In genomic region chr13:91985915-91986589, GRCm38 (mm10) we compare ENCODE assay signal across 16 mouse cellular contexts.
DNase-seq lines count a peak whose midpoint lies in the region; ATAC-seq and TF ChIP-seq lines count a peak whose summit lies in the region.
"Had no signal": no experiment of that assay in that cellular context is flagged by ENCODE, and none has a peak within 500 bp of the region (broad histone marks: within the 10 kb centered on the region; RNA-seq: fewer than 3 reads in every experiment).

No protein-coding gene starts in this region.

- no peak overlapping the region for H3K4me3 ChIP-seq in forebrain, postnatal 0 days (ENCODE audit: low read depth, low read length)
- no peak overlapping the region for H3K4me3 ChIP-seq in midbrain, embryonic 13.5 days (replicated peaks)
- H3K4me3 ChIP-seq: erythroblast, embryonic 14.5 days; heart, embryonic 12.5 days; liver, embryonic 13.5 days had no signal

- intact Hi-C loops in left cerebral cortex, postnatal 25 days (cut with DNase I) = no loop called here

- 41% methylated on average over 7 of the region's 7 CpGs for WGBS in forebrain, postnatal 0 days
- 55% methylated on average over 7 of the region's 7 CpGs for WGBS in midbrain, embryonic 13.5 days

- H3K27ac ChIP-seq in forebrain, postnatal 0 days (ENCODE audit: low read depth, low read length) = peak overlapping the region; percentile 50; the same call in 1 of the 2 replicates
- peak overlapping the region; percentile 69 for H3K27ac ChIP-seq in midbrain, embryonic 13.5 days
- H3K27ac ChIP-seq: kidney, postnatal 0 days; liver, embryonic 13.5 days had no signal

- H3K4me1 ChIP-seq in forebrain, postnatal 0 days (ENCODE audit: insufficient read depth) = no peaks in the 10 kb centered on the region; the same call in 1 of the 2 replicates
- H3K4me1 ChIP-seq in midbrain, embryonic 13.5 days (replicated peaks) = peaks cover 10% of the 10 kb centered on the region
- H3K4me1 ChIP-seq: liver, embryonic 13.5 days had no signal

- no peak overlapping the region for H3K9ac ChIP-seq in forebrain, postnatal 0 days
- H3K9ac ChIP-seq in midbrain, embryonic 13.5 days (replicated peaks) = no peak overlapping the region
- H3K9ac ChIP-seq: heart, embryonic 12.5 days; liver, embryonic 13.5 days had no signal

- TF ChIP-seq CTCF in forebrain, postnatal 0 days (IDR thresholded peaks at IDR 0.05; ENCODE audit: low read depth) = no peak

- no peaks in the 10 kb centered on the region for H3K36me3 ChIP-seq in forebrain, postnatal 0 days (ENCODE audit: insufficient read depth)
- no peaks in the 10 kb centered on the region for H3K36me3 ChIP-seq in midbrain, embryonic 13.5 days
- H3K36me3 ChIP-seq: heart, embryonic 12.5 days; liver, embryonic 13.5 days had no signal

- H3K4me2 ChIP-seq in forebrain, postnatal 0 days (ENCODE audit: low read depth) = no peak overlapping the region
- H3K4me2 ChIP-seq in midbrain, embryonic 13.5 days (replicated peaks) = no peak overlapping the region
- H3K4me2 ChIP-seq: heart, embryonic 12.5 days; liver, embryonic 13.5 days had no signal

- ATAC-seq in forebrain, postnatal 0 days = peak; percentile 79
- ATAC-seq in midbrain, embryonic 13.5 days = peak; percentile 91
- no peak for ATAC-seq in inflammation-experienced regulatory T-cells, adult 6 months
- ATAC-seq: activated CD4-positive, CD25-positive, alpha-beta regulatory T cell, adult 4 months; CD4-positive, CD25-positive, alpha-beta regulatory T cell, adult 4 months had no signal

- no peaks in the 10 kb centered on the region for H3K9me3 ChIP-seq in forebrain, postnatal 0 days (ENCODE audit: low read length)
- H3K9me3 ChIP-seq in midbrain, embryonic 13.5 days = no peaks in the 10 kb centered on the region
- H3K9me3 ChIP-seq: heart, embryonic 12.5 days; liver, embryonic 13.5 days had no signal

- no peaks in the 10 kb centered on the region for H3K27me3 ChIP-seq in forebrain, postnatal 0 days (ENCODE audit: insufficient read depth, low read length)
- no peaks in the 10 kb centered on the region for H3K27me3 ChIP-seq in midbrain, embryonic 13.5 days
- H3K27me3 ChIP-seq: heart, embryonic 12.5 days; liver, embryonic 13.5 days had no signal

- peak; percentile 28 for DNase-seq in MN1 (ENCODE audit: low spot score)
- DNase-seq in brain, adult 2 months (ENCODE audit: low read depth, low spot score) = peak; percentile 43
- peak; percentile 38 for DNase-seq in forebrain, postnatal 0 days
- DNase-seq in lung, postnatal 14 days = no peak
- DNase-seq in left cerebral cortex, postnatal 25 days (ENCODE audit: low spot score in 2 of 2) = no peak
- DNase-seq: cerebellum, adult 11-12 months; liver, embryonic 13.5 days; lung, postnatal 10 days; thymus, postnatal 14 days had no signal

Comparison
In these comparisons a context has a peak if more than half of its experiments do, and no peak if none do; other contexts are left out.
1. DNase-seq: peak in MN1 (single experiment), brain, adult 2 months (single experiment) and forebrain, postnatal 0 days (single experiment); none in lung, postnatal 14 days (single experiment) and left cerebral cortex, postnatal 25 days (0 of 2).